Mouse (Mus musculus) hindbrain, postnatal 0 days (tissue): ENCODE measurements around the gene Sco1. TPM values are rescaled to one million over a fixed set of nuclear protein-coding genes. Genes with fewer than 3 reads are reported as not detected.

ENCODE experiments used
- ATAC-seq: fragments of 200-750 bp; cut with Nextera tagmentation; 2 replicates; pipeline ENCODE4 v1.8.0; 2017; ENCODE audit warnings: mild to moderate bottlenecking, moderate TSS enrichment, moderate library complexity
- DNase-seq: peaks from one replicate; pipeline ENCODE4 v3.0.0-alpha.2; 2015; ENCODE audit warnings: low spot score
- H3K27ac ChIP-seq: fragments of 300-500 bp; sonication (generic); 2 replicates; pipeline ENCODE4 v1.5.1; 2014; ENCODE audit warnings: mild to moderate bottlenecking
- H3K27me3 ChIP-seq: fragments of 300-500 bp; sonication (generic); 2 replicates; pipeline ENCODE4 v1.6.1; 2014; ENCODE audit warnings: low read length, mixed read lengths; ENCODE audit not compliant: insufficient read depth
- H3K36me3 ChIP-seq: fragments of 300-500 bp; sonication (generic); 2 replicates; pipeline ENCODE4 v1.6.1; 2014; ENCODE audit warnings: low read length, mixed read lengths; ENCODE audit not compliant: insufficient read depth
- H3K4me1 ChIP-seq: fragments of 300-500 bp; sonication (generic); 2 replicates; pipeline ENCODE4 v1.6.1; 2014; ENCODE audit warnings: antibody characterized with exemption, low read length, mixed read lengths; ENCODE audit not compliant: insufficient read depth
- H3K4me2 ChIP-seq: fragments of 300-500 bp; sonication (generic); 2 replicates; pipeline ENCODE4 v1.6.1; 2014; ENCODE audit warnings: low read depth, mild to moderate bottlenecking, low read length, moderate library complexity, mixed read lengths
- H3K4me3 ChIP-seq: fragments of 300-500 bp; sonication (generic); 2 replicates; pipeline ENCODE4 v1.5.1; 2014; ENCODE audit warnings: low read length
- H3K9ac ChIP-seq: fragments of 300-500 bp; sonication (generic); replicated peaks from 2 replicates; pipeline ENCODE4 v1.6.1; 2014; ENCODE audit warnings: mild to moderate bottlenecking, low read length, moderate library complexity, mixed read lengths
- H3K9me3 ChIP-seq: fragments of 300-500 bp; sonication (generic); 2 replicates; pipeline ENCODE4 v1.6.1; 2016; ENCODE audit warnings: low read length, mixed read lengths
- CTCF ChIP-seq: IDR thresholded peaks from 2 replicates; pipeline ENCODE4 v1.5.1; 2016; ENCODE audit warnings: antibody characterized with exemption, control low read depth, low read depth
- WGBS: fragments of 180-500 bp; shearing (Covaris S2); extraction: QIAGEN DNeasy Blood & Tissue Kit; methylation state at CpG from one replicate; pipeline ENCODE4 v1.1.7; 2014; 5-methylcytosine and 5-hydroxymethylcytosine counted together
- polyA plus RNA-seq: library from polyadenylated mRNA; unstranded; fragments of >200 nt; fragmentation: Nextera tagmentation; extraction: Ambion mirVana; gene quantifications from 2 replicates; pipeline ENCODE4 v1.2.1, GENCODE M21; 2015
- total RNA-seq: library from RNA; depleted of rRNA; stranded (reverse); fragments of >200 nt; gene quantifications from 2 replicates; pipeline ENCODE4 v1.2.3, GENCODE M21; 2014

The Sco1 gene
- total and polyA plus RNA-seq, 2 experiments from 2014 or later = 13.6 to 13.8 TPM

- no peak overlapping the region for H3K4me2 ChIP-seq
- ATAC-seq = no peak
- no peak overlapping the region for H3K4me3 ChIP-seq
- no peak overlapping the region for H3K27ac ChIP-seq
- H3K4me1 ChIP-seq = no peaks in the 10 kb centered on the region
- no peak overlapping the region for H3K9ac ChIP-seq
- 43% methylated on average over 4 of the region's 4 CpGs for WGBS
- no peaks in the 10 kb centered on the region for H3K27me3 ChIP-seq
- TF ChIP-seq CTCF = no peak
- no peaks in the 10 kb centered on the region for H3K9me3 ChIP-seq
- no peaks in the 10 kb centered on the region for H3K36me3 ChIP-seq
- DNase-seq = peak; percentile 31
These were observed 53.2 kb downstream of the Sco1 start for GRCm38 (mm10) chr11:67105689-67106088.

- H3K4me2 ChIP-seq = no peak overlapping the region
- H3K9me3 ChIP-seq = no peaks in the 10 kb centered on the region
- no peaks in the 10 kb centered on the region for H3K4me1 ChIP-seq
- no peaks in the 10 kb centered on the region for H3K27me3 ChIP-seq
- TF ChIP-seq CTCF = no peak
- H3K36me3 ChIP-seq = no peaks in the 10 kb centered on the region
- H3K27ac ChIP-seq = no peak overlapping the region
- H3K4me3 ChIP-seq = no peak overlapping the region
- 87% methylated on average over 10 of the region's 10 CpGs for WGBS
- no peak for ATAC-seq
- no peak for DNase-seq
- H3K9ac ChIP-seq = no peak overlapping the region
These were observed 54.5 kb downstream of the Sco1 start for GRCm38 (mm10) chr11:67106973-67107372.

- DNase-seq (peak; percentile 92), ATAC-seq (peak; percentile 74)
- H3K4me1 ChIP-seq = no peaks in the 10 kb centered on the region
- H3K9ac ChIP-seq = no peak overlapping the region
- no peak overlapping the region for H3K4me3 ChIP-seq
- H3K27ac ChIP-seq = no peak overlapping the region
- WGBS = 15% methylated on average over 5 of the region's 5 CpGs
- H3K4me2 ChIP-seq = no peak overlapping the region
- no peaks in the 10 kb centered on the region for H3K36me3 ChIP-seq
- H3K9me3 ChIP-seq = no peaks in the 10 kb centered on the region
- H3K27me3 ChIP-seq = no peaks in the 10 kb centered on the region
- peak; percentile 96 for TF ChIP-seq CTCF
These were observed 57.9 kb downstream of the Sco1 start for GRCm38 (mm10) chr11:67110168-67110948.

GRCm38 (mm10) chr11:67112019-67112850 is 59.8 kb downstream of the Sco1 start:
- DNase-seq (peak; percentile 80), ATAC-seq (no peak)
- H3K4me2 ChIP-seq = no peak overlapping the region
- no peak overlapping the region for H3K27ac ChIP-seq
- H3K36me3 ChIP-seq = no peaks in the 10 kb centered on the region
- TF ChIP-seq CTCF = peak; percentile 80
- no peak overlapping the region for H3K4me3 ChIP-seq
- 30% methylated on average over 11 of the region's 11 CpGs for WGBS
- H3K27me3 ChIP-seq = no peaks in the 10 kb centered on the region
- no peaks in the 10 kb centered on the region for H3K9me3 ChIP-seq
- H3K9ac ChIP-seq = no peak overlapping the region
- no peaks in the 10 kb centered on the region for H3K4me1 ChIP-seq

- ATAC-seq = no peak
- H3K9ac ChIP-seq = no peak overlapping the region
- TF ChIP-seq CTCF = peak; percentile 95
These were observed 60.4 kb downstream of the Sco1 start for GRCm38 (mm10) chr11:67112851-67113202.

GRCm38 (mm10) chr11:67113381-67113780 is 60.9 kb downstream of the Sco1 start:
- no peak overlapping the region for H3K4me2 ChIP-seq
- no peak for ATAC-seq
- no peak overlapping the region for H3K27ac ChIP-seq
- TF ChIP-seq CTCF = no peak
- no peak for DNase-seq
- WGBS = 93% methylated on average over 6 of the region's 6 CpGs
- no peaks in the 10 kb centered on the region for H3K9me3 ChIP-seq
- H3K4me3 ChIP-seq = no peak overlapping the region
- H3K9ac ChIP-seq = no peak overlapping the region
- H3K27me3 ChIP-seq = no peaks in the 10 kb centered on the region
- H3K36me3 ChIP-seq = no peaks in the 10 kb centered on the region
- no peaks in the 10 kb centered on the region for H3K4me1 ChIP-seq

More at GRCm38 (mm10) chr11:67112851-67113202, 60.4 kb downstream of the Sco1 start:
- H3K4me3 ChIP-seq = no peak overlapping the region
- H3K36me3 ChIP-seq = no peaks in the 10 kb centered on the region
- H3K4me1 ChIP-seq = no peaks in the 10 kb centered on the region
- H3K4me2 ChIP-seq = no peak overlapping the region
- H3K27me3 ChIP-seq = no peaks in the 10 kb centered on the region
- no peak overlapping the region for H3K27ac ChIP-seq
- 39% methylated on average over 11 of the region's 11 CpGs for WGBS
- no peaks in the 10 kb centered on the region for H3K9me3 ChIP-seq
- peak; percentile 88 for DNase-seq

- H3K9ac ChIP-seq = no peak overlapping the region
- ATAC-seq (no peak), DNase-seq (no peak)
- H3K27me3 ChIP-seq = no peaks in the 10 kb centered on the region
- no peak for TF ChIP-seq CTCF
- no peak overlapping the region for H3K27ac ChIP-seq
- H3K4me3 ChIP-seq = no peak overlapping the region
- H3K4me1 ChIP-seq = no peaks in the 10 kb centered on the region
- H3K4me2 ChIP-seq = no peak overlapping the region
- no peaks in the 10 kb centered on the region for H3K36me3 ChIP-seq
- WGBS = 85% methylated on average over 5 of the region's 5 CpGs
- H3K9me3 ChIP-seq = no peaks in the 10 kb centered on the region
These were observed 61.8 kb downstream of the Sco1 start for GRCm38 (mm10) chr11:67114261-67114660.
